Mouse (Mus musculus): ENCODE data around the gene Elof1. TPM values are rescaled to one million over a fixed set of nuclear protein-coding genes. Genes with fewer than 3 reads are reported as not detected.

Gene Elof1
- polyA plus RNA-seq, 1 experiment: 95.3 TPM

DNA sequence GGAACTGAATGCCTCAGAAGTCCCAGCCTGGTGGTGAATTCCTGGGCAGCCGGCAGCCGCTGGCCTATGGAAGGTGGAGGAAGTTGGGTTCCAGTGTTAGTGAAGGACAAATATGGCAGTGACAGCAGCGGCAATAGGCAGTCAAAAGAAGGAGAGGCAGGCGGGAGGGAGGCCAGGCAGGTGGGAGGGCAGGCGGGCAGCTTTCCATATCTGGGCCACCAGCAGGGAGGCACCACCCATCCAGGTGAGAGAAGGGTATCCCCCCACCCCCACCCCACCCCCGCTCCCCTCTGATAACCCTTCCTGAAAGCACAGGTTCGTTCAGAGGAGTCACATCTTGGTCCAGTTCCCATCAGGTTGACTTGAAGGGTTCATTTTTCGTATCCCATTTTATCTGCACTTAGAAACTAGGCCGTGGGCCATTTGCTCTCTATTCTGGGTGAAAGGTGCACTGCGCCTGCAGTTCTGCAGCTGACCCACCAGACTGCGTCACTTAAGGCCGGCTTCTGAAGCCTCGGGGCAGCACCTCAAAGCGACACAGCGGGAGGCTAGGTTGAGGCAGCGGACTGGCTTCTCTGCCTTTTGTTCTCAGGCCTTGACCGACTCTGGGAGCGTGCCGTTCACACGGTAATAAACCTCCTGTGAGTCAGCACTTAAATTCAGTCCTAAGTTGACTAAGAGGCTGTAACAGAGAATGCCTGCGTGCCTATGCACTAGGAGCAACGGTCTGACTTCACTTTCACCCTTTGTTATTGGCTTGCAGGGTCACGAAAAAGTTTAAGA is 20.0 kb upstream of the Elof1 start:
- TF ChIP-seq POLR2AphosphoS2 (IDR thresholded peaks at IDR 0.05; ENCODE audit: insufficient read length, low read depth) (no peak), POLR2A (IDR thresholded peaks at IDR 0.05; ENCODE audit: insufficient read length, low read depth) (no peak), MYOG (IDR thresholded peaks at IDR 0.05; ENCODE audit: control insufficient read depth in 1 of 3, insufficient read depth in 1 of 3, insufficient read length in 2 of 3, low read depth in 2 of 3) (no peak), USF1 (IDR thresholded peaks at IDR 0.05; ENCODE audit: low read depth) (no peak), TCF3 (IDR thresholded peaks at IDR 0.05; ENCODE audit: insufficient read length, low read depth) (no peak), REST (IDR thresholded peaks at IDR 0.05; ENCODE audit: insufficient read depth, insufficient read length) (no peak), E2F4 (IDR thresholded peaks at IDR 0.05; ENCODE audit: insufficient read depth) (no peak), MYOD1 (IDR thresholded peaks at IDR 0.05; ENCODE audit: control insufficient read depth in 1 of 3, insufficient read length in 2 of 3, low read depth in 2 of 3) (no peak), CEBPB (IDR thresholded peaks at IDR 0.05; ENCODE audit: insufficient read depth, poor library complexity, severe bottlenecking) (no peak), MAX (IDR thresholded peaks at IDR 0.05; ENCODE audit: low read depth) (no peak), TCF12 (IDR thresholded peaks at IDR 0.05; ENCODE audit: insufficient read depth, poor library complexity, severe bottlenecking) (no peak), SRF (IDR thresholded peaks at IDR 0.05; ENCODE audit: control insufficient read depth, insufficient read length, low read depth) (no peak)
- Histone ChIP-seq H3K79me2 (ENCODE audit: control insufficient read depth, insufficient read depth) (no peaks in the 10 kb centered on the region), H3K27me3 (ENCODE audit: control insufficient read depth, insufficient read depth, insufficient read length) (no peaks in the 10 kb centered on the region), H3ac (ENCODE audit: control insufficient read depth, insufficient read length) (no peak overlapping the region), H3K4me3 (no peak overlapping the region), H3K36me3 (ENCODE audit: control insufficient read depth, insufficient read depth) (no peaks in the 10 kb centered on the region), H3K4me2 (ENCODE audit: low read depth) (peak overlapping the region; percentile 9)

DNA sequence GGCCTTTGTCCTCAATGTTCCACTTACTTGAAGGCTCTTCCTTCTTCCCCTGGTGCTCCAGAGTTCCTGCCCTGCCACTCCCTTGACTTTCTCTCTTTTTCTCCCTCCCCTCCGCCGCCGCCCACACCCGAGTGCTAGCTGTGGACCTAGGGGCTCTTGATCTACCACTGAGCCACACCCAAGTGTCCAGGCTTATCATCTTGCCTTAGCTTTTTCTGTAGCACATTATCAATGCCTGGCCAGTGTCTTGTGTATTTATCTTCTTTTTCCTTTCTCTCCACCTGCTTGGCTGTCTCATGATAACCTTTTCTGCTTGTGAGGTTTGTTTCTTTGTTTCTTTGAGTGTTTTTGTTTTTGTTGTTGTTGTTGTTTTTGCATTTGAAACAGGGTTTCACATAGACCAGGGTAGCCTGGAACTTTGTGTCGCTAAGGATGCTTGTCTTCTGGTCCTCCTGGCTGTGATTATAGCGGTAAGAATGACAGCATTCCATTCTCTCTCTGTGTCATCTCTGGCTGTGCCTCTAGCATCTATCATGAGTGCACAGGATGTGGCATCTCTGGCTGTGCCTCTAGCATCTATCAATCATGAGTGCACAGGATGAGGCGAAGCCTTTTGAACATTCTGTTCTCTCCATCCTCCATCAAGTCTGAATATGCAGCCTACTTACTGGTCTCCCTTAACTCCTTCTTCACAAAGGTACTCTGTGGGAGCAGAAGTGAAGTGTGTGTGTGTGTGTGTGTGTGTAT is 18.8 kb upstream of the Elof1 start, which contains the start of gene Acp5:
Gene Acp5, minus strand, starts transcription at position 68 of the 747 bp plus-strand sequence.
- no peak within 1 kb of the TSS for H3ac ChIP-seq (ENCODE audit: control insufficient read depth, insufficient read length)
- no peaks in the 10 kb centered on the region for H3K27me3 ChIP-seq (ENCODE audit: control insufficient read depth, insufficient read depth, insufficient read length)

DNA sequence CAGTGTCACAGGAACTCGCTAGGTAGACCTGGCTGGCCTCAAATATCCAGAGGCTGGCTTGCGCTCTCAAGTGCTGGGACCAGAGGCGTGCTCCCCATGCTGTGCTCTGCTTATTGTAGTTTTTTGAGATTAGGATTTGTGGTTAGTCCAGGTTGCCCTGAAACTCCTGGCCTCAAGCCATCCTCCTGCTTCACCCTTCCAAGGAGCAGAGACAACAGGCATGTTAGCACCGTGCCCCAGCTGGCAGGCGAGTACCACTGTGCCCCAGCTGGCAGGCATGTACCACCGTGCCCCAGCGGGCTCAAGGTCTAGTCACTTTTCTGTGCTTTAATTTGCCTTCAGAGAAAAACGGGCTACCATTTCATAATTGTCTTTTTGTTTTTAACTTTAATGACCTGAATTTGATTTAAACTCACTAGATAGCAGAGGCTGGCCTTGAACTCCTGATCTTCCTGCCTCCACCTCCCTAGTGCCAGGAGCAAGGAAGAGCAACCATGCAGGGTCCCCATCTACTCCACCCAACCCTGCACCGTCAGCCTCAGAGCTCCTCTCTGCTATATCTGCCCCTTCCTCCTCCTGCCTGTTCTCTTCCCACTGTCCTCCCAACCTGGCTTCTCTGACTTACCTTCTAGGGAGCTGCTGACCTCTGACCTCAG is 18.1 kb upstream of the Elof1 start:
- no peak overlapping the region for H3K4me2 ChIP-seq (ENCODE audit: low read depth)
- no peaks in the 10 kb centered on the region for H3K79me2 ChIP-seq (ENCODE audit: control insufficient read depth, insufficient read depth)
- no peaks in the 10 kb centered on the region for H3K36me3 ChIP-seq (ENCODE audit: control insufficient read depth, insufficient read depth)
- H3K27me3 ChIP-seq (ENCODE audit: control insufficient read depth, insufficient read depth, insufficient read length): no peaks in the 10 kb centered on the region
- H3K4me3 ChIP-seq: no peak overlapping the region
- H3ac ChIP-seq (ENCODE audit: control insufficient read depth, insufficient read length): no peak overlapping the region
- no peak for TF ChIP-seq SRF (IDR thresholded peaks at IDR 0.05; ENCODE audit: control insufficient read depth, insufficient read length, low read depth)
- TF ChIP-seq POLR2AphosphoS2 (IDR thresholded peaks at IDR 0.05; ENCODE audit: insufficient read length, low read depth): no peak
- no peak for TF ChIP-seq MAX (IDR thresholded peaks at IDR 0.05; ENCODE audit: low read depth)
- no peak for TF ChIP-seq MYOD1 (IDR thresholded peaks at IDR 0.05; ENCODE audit: control insufficient read depth in 1 of 3, insufficient read length in 2 of 3, low read depth in 2 of 3)
- no peak for TF ChIP-seq MYOG (IDR thresholded peaks at IDR 0.05; ENCODE audit: control insufficient read depth in 1 of 3, insufficient read depth in 1 of 3, insufficient read length in 2 of 3, low read depth in 2 of 3)
- TF ChIP-seq POLR2A (IDR thresholded peaks at IDR 0.05; ENCODE audit: insufficient read length, low read depth): no peak
- no peak for TF ChIP-seq E2F4 (IDR thresholded peaks at IDR 0.05; ENCODE audit: insufficient read depth)

More for the DNA sequence above, 18.8 kb upstream of the Elof1 start, which contains the start of gene Acp5:
- Histone ChIP-seq H3K4me3 (no peak within 1 kb of the TSS), H3K4me2 (ENCODE audit: low read depth) (no peak within 1 kb of the TSS), H3K79me2 (ENCODE audit: control insufficient read depth, insufficient read depth) (no peaks in the 10 kb centered on the region), H3K36me3 (ENCODE audit: control insufficient read depth, insufficient read depth) (no peaks in the 10 kb centered on the region)
- TF ChIP-seq MYOD1 (IDR thresholded peaks at IDR 0.05; ENCODE audit: control insufficient read depth in 1 of 3, insufficient read length in 2 of 3, low read depth in 2 of 3) (no peak), POLR2A (IDR thresholded peaks at IDR 0.05; ENCODE audit: insufficient read length, low read depth) (no peak), TCF3 (IDR thresholded peaks at IDR 0.05; ENCODE audit: insufficient read length, low read depth) (no peak), SRF (IDR thresholded peaks at IDR 0.05; ENCODE audit: control insufficient read depth, insufficient read length, low read depth) (no peak), TCF12 (IDR thresholded peaks at IDR 0.05; ENCODE audit: insufficient read depth, poor library complexity, severe bottlenecking) (no peak), CEBPB (IDR thresholded peaks at IDR 0.05; ENCODE audit: insufficient read depth, poor library complexity, severe bottlenecking) (no peak), MYOG (IDR thresholded peaks at IDR 0.05; ENCODE audit: control insufficient read depth in 1 of 3, insufficient read depth in 1 of 3, insufficient read length in 2 of 3, low read depth in 2 of 3) (no peak), USF1 (IDR thresholded peaks at IDR 0.05; ENCODE audit: low read depth) (no peak)

DNA sequence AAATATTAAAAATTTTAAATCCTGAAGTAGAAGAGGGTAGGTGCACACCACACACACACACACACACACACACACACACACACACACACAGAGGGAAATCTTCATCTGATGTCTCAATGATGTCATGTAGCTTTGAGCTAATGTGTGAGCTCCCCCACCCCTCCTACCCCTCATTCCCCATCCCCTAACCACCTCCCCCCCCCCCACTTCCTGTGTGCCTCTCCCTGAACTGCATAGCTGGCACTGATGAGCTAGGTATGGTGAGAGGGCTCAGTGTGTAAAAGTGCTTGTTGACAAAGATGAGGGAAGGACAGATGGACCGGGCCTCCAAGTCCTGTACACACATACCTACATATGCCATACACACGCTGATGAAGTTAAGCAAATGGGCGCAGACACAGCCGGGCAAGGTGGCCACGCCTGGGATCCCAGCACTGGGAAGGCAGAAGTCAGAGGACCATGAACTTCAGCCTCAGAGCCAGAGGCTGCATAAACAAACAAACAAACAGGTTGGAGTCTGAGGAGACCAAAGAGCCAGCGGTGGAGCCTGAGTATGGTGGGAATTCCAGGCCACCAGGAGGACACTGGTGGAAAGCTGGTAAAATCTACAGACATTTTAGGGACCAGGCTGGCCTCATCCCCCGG is 17.4 kb upstream of the Elof1 start:
- no peak for TF ChIP-seq POLR2AphosphoS2 (IDR thresholded peaks at IDR 0.05; ENCODE audit: insufficient read length, low read depth)
- TF ChIP-seq POLR2A (IDR thresholded peaks at IDR 0.05; ENCODE audit: insufficient read length, low read depth): no peak
- TF ChIP-seq TCF3 (IDR thresholded peaks at IDR 0.05; ENCODE audit: insufficient read length, low read depth): no peak
- no peak for TF ChIP-seq MAX (IDR thresholded peaks at IDR 0.05; ENCODE audit: low read depth)
- no peak for TF ChIP-seq MYOG (IDR thresholded peaks at IDR 0.05; ENCODE audit: control insufficient read depth in 1 of 3, insufficient read depth in 1 of 3, insufficient read length in 2 of 3, low read depth in 2 of 3)
- no peak for TF ChIP-seq CEBPB (IDR thresholded peaks at IDR 0.05; ENCODE audit: insufficient read depth, poor library complexity, severe bottlenecking)
- TF ChIP-seq SRF (IDR thresholded peaks at IDR 0.05; ENCODE audit: control insufficient read depth, insufficient read length, low read depth): no peak
- no peak for TF ChIP-seq E2F4 (IDR thresholded peaks at IDR 0.05; ENCODE audit: insufficient read depth)
- no peak for TF ChIP-seq REST (IDR thresholded peaks at IDR 0.05; ENCODE audit: insufficient read depth, insufficient read length)
- TF ChIP-seq USF1 (IDR thresholded peaks at IDR 0.05; ENCODE audit: low read depth): no peak
- no peak for TF ChIP-seq MYOD1 (IDR thresholded peaks at IDR 0.05; ENCODE audit: control insufficient read depth in 1 of 3, insufficient read length in 2 of 3, low read depth in 2 of 3)
- no peak for TF ChIP-seq TCF12 (IDR thresholded peaks at IDR 0.05; ENCODE audit: insufficient read depth, poor library complexity, severe bottlenecking)
- Histone ChIP-seq H3K79me2 (ENCODE audit: control insufficient read depth, insufficient read depth) (no peaks in the 10 kb centered on the region), H3K4me2 (ENCODE audit: low read depth) (no peak overlapping the region), H3ac (ENCODE audit: control insufficient read depth, insufficient read length) (no peak overlapping the region), H3K27me3 (ENCODE audit: control insufficient read depth, insufficient read depth, insufficient read length) (no peaks in the 10 kb centered on the region), H3K36me3 (ENCODE audit: control insufficient read depth, insufficient read depth) (no peaks in the 10 kb centered on the region), H3K4me3 (no peak overlapping the region)
